Mouse (Mus musculus) forebrain, embryonic 10.5 days (tissue): ENCODE results near the gene Pex5l. TPM values are rescaled to one million over a fixed set of nuclear protein-coding genes. Genes with fewer than 3 reads are reported as not detected.

Source experiments
- DNase-seq: peaks from one replicate; pipeline ENCODE4 v3.0.0-alpha.2; 2017; ENCODE audit warnings: low spot score; ENCODE audit errors: extremely low spot score
- H3K27ac ChIP-seq: fragments of 300-500 bp; sonication (generic); 2 replicates; pipeline ENCODE4 v1.5.1; 2016; ENCODE audit warnings: mild to moderate bottlenecking
- H3K27me3 ChIP-seq: fragments of 300-500 bp; sonication (generic); 2 replicates; pipeline ENCODE4 v1.6.1; 2016; ENCODE audit warnings: mild to moderate bottlenecking; ENCODE audit not compliant: poor library complexity, severe bottlenecking
- H3K36me3 ChIP-seq: fragments of 300-500 bp; sonication (generic); replicated peaks from 2 replicates; pipeline ENCODE4 v1.6.1; 2016; ENCODE audit warnings: mild to moderate bottlenecking, moderate library complexity
- H3K4me1 ChIP-seq: fragments of 300-500 bp; sonication (generic); 2 replicates; pipeline ENCODE4 v1.6.1; 2016
- H3K4me3 ChIP-seq: fragments of 300-500 bp; sonication (generic); 2 replicates; pipeline ENCODE4 v1.5.1; 2016; ENCODE audit warnings: mild to moderate bottlenecking, moderate library complexity
- H3K9me3 ChIP-seq: fragments of 300-500 bp; sonication (generic); 2 replicates; pipeline ENCODE4 v1.6.1; 2016; ENCODE audit warnings: mild to moderate bottlenecking, moderate library complexity
- WGBS: fragments of 180-500 bp; shearing (Covaris S2); methylation state at CpG from one replicate; pipeline ENCODE4 v1.1.7; 2016; 5-methylcytosine and 5-hydroxymethylcytosine counted together
- polyA plus RNA-seq: library from polyadenylated mRNA; unstranded; fragments of >200 nt; fragmentation: Nextera tagmentation; extraction: Ambion mirVana; gene quantifications from 2 replicates; pipeline ENCODE4 v1.2.1, GENCODE M21; 2016

Gene Pex5l
- polyA plus RNA-seq, 1 experiment from 2014 or later, result 0.78 TPM

GRCm38 (mm10) chr3:32904599-32904998 lies 238.4 kb downstream of the Pex5l start:
- WGBS, result 72% methylated on average over 1 of the region's 1 CpGs
- no peak overlapping the region for H3K4me3 ChIP-seq
- H3K27ac ChIP-seq, result no peak overlapping the region; the same call in 1 of the 2 replicates

DNA sequence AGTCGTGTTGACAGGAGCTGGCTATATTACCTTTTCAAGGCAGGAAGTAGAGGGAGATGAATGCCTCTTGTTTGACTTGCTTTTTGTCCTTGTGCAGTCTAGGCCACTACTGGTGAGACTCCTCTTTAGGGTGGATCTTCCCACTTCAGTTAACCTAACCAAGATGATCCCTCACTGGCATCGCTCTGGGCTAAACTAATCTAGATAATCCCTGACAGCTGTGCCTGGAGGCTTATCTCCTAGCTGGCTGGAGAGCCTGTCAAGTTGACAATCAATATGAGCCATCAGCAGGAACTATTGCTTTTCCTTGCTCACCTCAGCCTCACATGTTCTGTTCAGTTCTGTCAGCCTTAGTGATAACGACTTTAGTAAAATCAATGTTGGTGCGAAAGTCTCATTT lies 239.6 kb downstream of the Pex5l start:
- peaks cover 18% of the 10 kb centered on the region for H3K36me3 ChIP-seq
- no peak for DNase-seq
- H3K4me1 ChIP-seq, result peaks cover 33% of the 10 kb centered on the region
- 45% methylated on average over 4 of the region's 4 CpGs for WGBS
- no peak overlapping the region for H3K4me3 ChIP-seq
- H3K27me3 ChIP-seq, result no peaks in the 10 kb centered on the region
- no peaks in the 10 kb centered on the region for H3K9me3 ChIP-seq
- no peak overlapping the region for H3K27ac ChIP-seq

More at GRCm38 (mm10) chr3:32904599-32904998, 238.4 kb downstream of the Pex5l start:
- Histone ChIP-seq H3K36me3 (peaks cover 18% of the 10 kb centered on the region), H3K4me1 (peaks cover 33% of the 10 kb centered on the region), H3K27me3 (no peaks in the 10 kb centered on the region), H3K9me3 (no peaks in the 10 kb centered on the region)
- DNase-seq, result no peak
